Mouse (Mus musculus) embryonic stem cell, embryonic (primary cell): ENCODE data around the gene Gripap1.

Source experiments
- CTCF ChIA-PET, 4 experiments: fragments of 300-600 bp in 2 of 4; fragments of 350-600 bp in 2 of 4; sonication (Branson Sonifier 250); formaldehyde crosslinking; loops; one replicate each; lab custom pipeline; 2022; ENCODE audit warnings: inconsistent platforms in 2 of 4; lab: Charles Lee
- POLR2A ChIA-PET, 4 experiments: fragments of 300-600 bp in 2 of 4; fragments of 350-600 bp in 2 of 4; sonication (Branson Sonifier 250); formaldehyde crosslinking; loops; one replicate each; lab custom pipeline; 2022; ENCODE audit warnings: antibody characterized with exemption in 4 of 4, inconsistent platforms in 1 of 4; lab: Charles Lee

The Gripap1 gene

GRCm38 (mm10) chrX:7837146-7837545 is 47.6 kb downstream of the Gripap1 start:
- ChIA-PET POLR2A (interaction anchor here in 1 of 4 experiments (1.0 to 1.4 kb wide), 2 partner anchors 12 to 71 kb away, joined by 3 to 4 read pairs; no protein-coding TSS in a partner anchor), CTCF (no interaction called here)

- ChIA-PET CTCF (interaction anchor here in 2 of 4 experiments (0.6 to 0.7 kb wide), 2 partner anchors 26 to 424 kb away, joined by 3 read pairs; no protein-coding TSS in a partner anchor), POLR2A (interaction anchor here in 3 of 4 experiments (0.6 to 2.0 kb wide), 33 partner anchors 9 to 522 kb away, joined by 3 to 12 read pairs (median 3); partner anchors contain the start of genes Praf2 (in 2 of the 3), Clcn5 (in 1 of the 3), Ftsj1 (in 1 of the 3) and Hdac6 (in 1 of the 3))
These were observed 51.2 kb downstream of the Gripap1 start for GRCm38 (mm10) chrX:7840842-7841162.

GRCm38 (mm10) chrX:7841163-7842162 is 51.9 kb downstream of the Gripap1 start, which contains the start of gene Otud5:
TSS of gene Otud5 (plus strand) at chrX:7841364.
- POLR2A ChIA-PET = interaction anchor here in 3 of 4 experiments (0.6 to 2.0 kb wide), 34 partner anchors 8 to 523 kb away, joined by 3 to 12 read pairs (median 3); partner anchors contain the start of genes Praf2 (in 2 of the 3), Clcn5 (in 1 of the 3), Ftsj1 (in 1 of the 3) and Hdac6 (in 1 of the 3)

GRCm38 (mm10) chrX:7842318-7842717 is 52.8 kb downstream of the Gripap1 start:
- ChIA-PET POLR2A (interaction anchor here in 3 of 4 experiments (0.6 to 1.9 kb wide), 17 partner anchors 10 to 523 kb away, joined by 3 to 12 read pairs (median 4); partner anchors contain the start of genes Kcnd1 (in 2 of the 3), Clcn5 (in 1 of the 3), Hdac6 (in 1 of the 3) and Praf2 (in 1 of the 3)), CTCF (interaction anchor here in 1 of 4 experiments (0.9 kb wide), 1 partner anchor 22 kb away, joined by 3 read pairs; no protein-coding TSS in a partner anchor)

More at GRCm38 (mm10) chrX:7841163-7842162, 51.9 kb downstream of the Gripap1 start, which contains the start of gene Otud5:
- CTCF ChIA-PET = interaction anchor here in 2 of 4 experiments (0.6 to 0.9 kb wide), 3 partner anchors 23 to 425 kb away, joined by 3 read pairs; no protein-coding TSS in a partner anchor

- CTCF ChIA-PET = no interaction called here
- POLR2A ChIA-PET = interaction anchor here in 1 of 4 experiments (0.9 to 1.0 kb wide), 2 partner anchors 10 to 24 kb away, joined by 3 read pairs; no protein-coding TSS in a partner anchor
These were observed 58.3 kb downstream of the Gripap1 start for GRCm38 (mm10) chrX:7847845-7848244.

- POLR2A ChIA-PET = interaction anchor here in 3 of 4 experiments (0.5 to 1.0 kb wide), 4 partner anchors 67 to 159 kb away, joined by 3 to 7 read pairs (median 3); partner anchors contain the start of gene Hdac6 (in 1 of the 3)
- CTCF ChIA-PET = interaction anchor here (0.5 to 1.1 kb wide), 7 partner anchors 31 to 698 kb away, joined by 3 to 4 read pairs (median 4); no protein-coding TSS in a partner anchor
These were observed 65.0 kb downstream of the Gripap1 start for GRCm38 (mm10) chrX:7854578-7854977.

DNA sequence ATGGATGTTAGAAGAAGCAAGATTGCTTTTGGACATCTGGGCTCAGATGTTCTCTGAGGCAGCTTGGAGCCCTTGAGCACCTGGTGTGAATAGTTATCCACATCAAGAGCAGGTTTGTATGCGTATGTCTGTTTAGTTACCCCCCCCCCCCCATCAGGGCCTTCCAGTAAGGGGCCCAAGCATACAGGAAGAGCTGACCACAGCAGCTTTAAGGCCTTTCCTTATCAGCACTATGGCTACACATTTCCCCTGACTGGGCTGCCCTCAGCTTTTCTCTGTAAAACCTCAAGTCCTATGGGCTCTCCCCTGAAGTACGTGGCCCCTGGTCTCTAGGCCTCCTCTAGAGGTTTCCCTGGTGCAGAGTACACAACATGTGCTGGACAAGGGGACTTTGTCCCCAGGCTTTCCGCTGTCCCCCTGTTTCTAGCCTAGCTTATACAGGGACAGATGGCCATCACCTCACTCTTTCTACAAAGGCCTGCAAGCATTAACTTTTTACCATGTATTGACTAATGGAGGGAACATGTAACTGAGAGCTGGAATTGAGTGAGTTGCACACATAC is 69.7 kb downstream of the Gripap1 start:
- POLR2A ChIA-PET = interaction anchor here in 2 of 4 experiments (0.7 to 1.4 kb wide), 3 partner anchors 14 to 116 kb away, joined by 3 to 5 read pairs (median 4); no protein-coding TSS in a partner anchor
- CTCF ChIA-PET = no interaction called here

- CTCF ChIA-PET = no interaction called here
- POLR2A ChIA-PET = no interaction called here
These were observed 73.6 kb downstream of the Gripap1 start for GRCm38 (mm10) chrX:7863181-7863580.

- POLR2A ChIA-PET = interaction anchor here in 2 of 4 experiments (1.3 to 1.7 kb wide), 2 partner anchors 14 to 19 kb away, joined by 3 to 4 read pairs; partner anchors contain the start of gene Pim2 (in 1 of the 2)
These were observed 75.0 kb downstream of the Gripap1 start for GRCm38 (mm10) chrX:7864551-7864950.

DNA sequence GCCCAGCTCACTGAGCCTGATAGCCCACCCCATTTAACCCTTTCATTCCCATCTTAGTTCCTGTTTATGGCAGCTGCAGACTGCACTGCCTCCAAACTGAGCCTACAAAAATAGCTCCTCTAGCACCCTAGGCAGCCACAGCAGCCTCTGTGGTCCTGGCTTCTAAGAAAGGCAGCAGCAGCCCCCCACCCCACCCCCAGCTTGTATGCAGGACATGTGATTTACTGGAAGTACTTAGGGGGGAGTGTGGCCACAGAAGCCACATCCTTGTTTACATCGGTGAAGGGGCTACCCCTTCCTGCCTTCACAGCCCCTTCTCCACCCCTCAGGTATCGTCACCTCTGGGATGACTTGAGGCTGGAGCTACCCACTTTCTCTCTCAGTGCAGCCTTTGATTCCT is 75.8 kb downstream of the Gripap1 start:
- POLR2A ChIA-PET = interaction anchor here in 2 of 4 experiments (0.7 to 1.7 kb wide), 2 partner anchors 9 to 13 kb away, joined by 3 to 4 read pairs; partner anchors contain the start of gene Pim2 (in 1 of the 2)
- CTCF ChIA-PET = interaction anchor here in 1 of 4 experiments (0.8 to 0.9 kb wide), 2 partner anchors 24 to 40 kb away, joined by 3 read pairs; no protein-coding TSS in a partner anchor

More at GRCm38 (mm10) chrX:7864551-7864950, 75.0 kb downstream of the Gripap1 start:
- CTCF ChIA-PET = interaction anchor here in 1 of 4 experiments (0.8 to 0.9 kb wide), 2 partner anchors 23 to 39 kb away, joined by 3 read pairs; no protein-coding TSS in a partner anchor

GRCm38 (mm10) chrX:7865786-7866185 is 76.2 kb downstream of the Gripap1 start:
- POLR2A ChIA-PET = interaction anchor here in 2 of 4 experiments (0.7 to 1.7 kb wide), 3 partner anchors 10 to 83 kb away, joined by 3 to 9 read pairs (median 4); partner anchors contain the start of gene Pim2 (in 1 of the 2)

GRCm38 (mm10) chrX:7867141-7867540 is 77.6 kb downstream of the Gripap1 start:
- CTCF ChIA-PET = no interaction called here
- POLR2A ChIA-PET = interaction anchor here in 1 of 4 experiments (0.7 kb wide), 1 partner anchor 90 kb away, joined by 5 read pairs; no protein-coding TSS in a partner anchor

More at GRCm38 (mm10) chrX:7865786-7866185, 76.2 kb downstream of the Gripap1 start:
- CTCF ChIA-PET = no interaction called here

- CTCF ChIA-PET = no interaction called here
- POLR2A ChIA-PET = no interaction called here
These were observed 78.9 kb downstream of the Gripap1 start for GRCm38 (mm10) chrX:7868506-7868905.

- POLR2A ChIA-PET = interaction anchor here in 3 of 4 experiments (0.7 to 1.8 kb wide), 14 partner anchors 10 to 263 kb away, joined by 3 to 7 read pairs (median 3); partner anchors contain the start of genes Hdac6 (in 2 of the 3), Otud5 (in 2 of the 3), Slc35a2 (in 1 of the 3) and Wdr13 (in 1 of the 3)
These were observed 80.3 kb downstream of the Gripap1 start for GRCm38 (mm10) chrX:7869826-7870225.

More at GRCm38 (mm10) chrX:7869826-7870225, 80.3 kb downstream of the Gripap1 start:
- CTCF ChIA-PET = interaction anchor here in 2 of 4 experiments (0.5 to 0.8 kb wide), 4 partner anchors 10 to 322 kb away, joined by 3 to 5 read pairs (median 4); no protein-coding TSS in a partner anchor
